Mouse (Mus musculus) common myeloid progenitor, adult 5-6 weeks (primary cell): ENCODE measurements around the gene Nsun6. TPM values are rescaled to one million over a fixed set of nuclear protein-coding genes. Genes with fewer than 3 reads are reported as not detected.

Source experiments
- ATAC-seq: replicated peaks from 2 replicates; pipeline ENCODE4 v1.8.0; 2016; ENCODE audit warnings: low read depth, mild to moderate bottlenecking, moderate TSS enrichment, inconsistent platforms; ENCODE audit not compliant: poor library complexity, severe bottlenecking
- total RNA-seq: library from RNA; stranded (forward); fragments of 200-1000, 187-1606 nt; gene quantifications from 2 replicates; pipeline ENCODE4 v1.2.3, GENCODE M21; 2017

The Nsun6 gene
- total RNA-seq, result 21.6 and 23.5 TPM in 2 replicates

GRCm38 (mm10) chr2:15054945-15055637 lies at the start of gene Nsun6:
Nsun6 (minus strand) TSS chr2:15055069.
- ATAC-seq, result peak; percentile 92

- peak; percentile 74 for ATAC-seq
Observed at GRCm38 (mm10) chr2:15104386-15104785, 49.5 kb upstream of the Nsun6 start.

GRCm38 (mm10) chr2:15096514-15097090 lies 41.7 kb upstream of the Nsun6 start:
- peak; percentile 72 for ATAC-seq

- no peak for ATAC-seq
Observed at GRCm38 (mm10) chr2:15087308-15087707, 32.4 kb upstream of the Nsun6 start.

- no peak for ATAC-seq
Observed at GRCm38 (mm10) chr2:15083702-15084101, 28.8 kb upstream of the Nsun6 start.

- no peak for ATAC-seq
Observed at GRCm38 (mm10) chr2:15067091-15067490, 12.2 kb upstream of the Nsun6 start.

GRCm38 (mm10) chr2:15065447-15065846 lies 10.6 kb upstream of the Nsun6 start:
- ATAC-seq, result no peak

GRCm38 (mm10) chr2:15064380-15065269 lies 9.8 kb upstream of the Nsun6 start:
- ATAC-seq, result no peak

GRCm38 (mm10) chr2:15063815-15064214 lies 8.9 kb upstream of the Nsun6 start:
- ATAC-seq, result no peak

GRCm38 (mm10) chr2:15060856-15061255 lies 6.0 kb upstream of the Nsun6 start:
- no peak for ATAC-seq

- no peak for ATAC-seq
Observed at GRCm38 (mm10) chr2:15058227-15058626, 3.4 kb upstream of the Nsun6 start.

- no peak; the same call in 1 of the 2 replicates for ATAC-seq
Observed at GRCm38 (mm10) chr2:15055741-15056151, 877 bp upstream of the Nsun6 start.

- ATAC-seq, result no peak
Observed at GRCm38 (mm10) chr2:15054496-15054895, 373 bp downstream of the Nsun6 start.

- ATAC-seq, result peak; percentile 99
Observed at GRCm38 (mm10) chr2:15049117-15049873, 5.6 kb downstream of the Nsun6 start, which contains the start of gene Arl5b. Arl5b (plus strand) TSS chr2:15049395.

GRCm38 (mm10) chr2:15040326-15040725 lies 14.5 kb downstream of the Nsun6 start:
- ATAC-seq, result peak; percentile 73

- ATAC-seq, result no peak
Observed at GRCm38 (mm10) chr2:15038705-15039104, 16.2 kb downstream of the Nsun6 start.

GRCm38 (mm10) chr2:15027816-15028215 lies 27.1 kb downstream of the Nsun6 start:
- no peak for ATAC-seq

GRCm38 (mm10) chr2:15026817-15027216 lies 28.1 kb downstream of the Nsun6 start:
- no peak for ATAC-seq

GRCm38 (mm10) chr2:15008072-15008471 lies 46.8 kb downstream of the Nsun6 start:
- no peak for ATAC-seq

GRCm38 (mm10) chr2:15007531-15007930 lies 47.3 kb downstream of the Nsun6 start:
- ATAC-seq, result no peak
